Mouse (Mus musculus) cerebellum, adult 2 months (tissue): ENCODE results near the gene C2cd4c.

Experiments used
- CTCF ChIP-seq: fragments of 200-500 bp; IDR thresholded peaks from 2 replicates; pipeline ENCODE4 v1.5.1; 2011; ENCODE audit warnings: low read depth, mild to moderate bottlenecking, control low read depth, low read length, moderate library complexity, borderline replicate concordance; ENCODE audit not compliant: insufficient read depth
- POLR2A ChIP-seq: fragments of 200-500 bp; IDR thresholded peaks from 2 replicates; pipeline ENCODE4 v1.6.1; 2011; ENCODE audit warnings: low read length, control low read depth, borderline replicate concordance; ENCODE audit not compliant: insufficient read depth

GRCm38 (mm10) chr10:79595590-79595929 is 18.3 kb downstream of the C2cd4c start:
- TF ChIP-seq CTCF (no peak), POLR2A (no peak)
